Mouse (Mus musculus) lung, postnatal 36 days (tissue): ENCODE data around the gene Zfp560.
"Not testable (repeated sequence)": the region's sequence is repeated elsewhere in the genome, so short reads cannot be mapped to it uniquely, and the experiment has no call there.

Experiments
- DNase-seq: peaks from one replicate; pipeline ENCODE4 v3.0.0; 2022; ENCODE audit warnings: mixed read lengths

The Zfp560 gene

GRCm38 (mm10) chr9:20384532-20385342, at the start of gene Zfp560:
TSS of gene Zfp560 (minus strand) at chr9:20385177.
- peak; percentile 89 for DNase-seq

GRCm38 (mm10) chr9:20430004-20430403, 45.0 kb upstream of the Zfp560 start:
- DNase-seq = no peak

- DNase-seq = no peak
Measured at GRCm38 (mm10) chr9:20411460-20411859, 26.5 kb upstream of the Zfp560 start.

- DNase-seq = no peak
Measured at GRCm38 (mm10) chr9:20409319-20409718, 24.3 kb upstream of the Zfp560 start.

GRCm38 (mm10) chr9:20385343-20385703, 346 bp upstream of the Zfp560 start:
- DNase-seq = no peak

GRCm38 (mm10) chr9:20383659-20384058, 1.3 kb downstream of the Zfp560 start:
- no peak for DNase-seq

- no peak for DNase-seq
Measured at GRCm38 (mm10) chr9:20374712-20375111, 10.3 kb downstream of the Zfp560 start.

- no peak for DNase-seq
Measured at GRCm38 (mm10) chr9:20367311-20367710, 17.7 kb downstream of the Zfp560 start.

- no peak for DNase-seq
Measured at GRCm38 (mm10) chr9:20348501-20348900, 36.5 kb downstream of the Zfp560 start.

- DNase-seq = no peak
Measured at GRCm38 (mm10) chr9:20335994-20336393, 49.0 kb downstream of the Zfp560 start, which contains the start of gene Olfr18. TSS of gene Olfr18 (minus strand) at chr9:20336094.

GRCm38 (mm10) chr9:20298232-20298631, 86.7 kb downstream of the Zfp560 start, which contains the start of gene Olfr873:
TSS of gene Olfr873 (plus strand) at chr9:20298532.
- DNase-seq = no peak

GRCm38 (mm10) chr9:20295562-20295961, 89.4 kb downstream of the Zfp560 start:
- not testable (repeated sequence) for DNase-seq
